Mouse (Mus musculus) thymus, postnatal 10 days (tissue): ENCODE measurements around the gene Gmpr.

ENCODE experiments used
- DNase-seq, 2 experiments: peaks; one replicate each; pipeline ENCODE4 v3.0.0; 2021; ENCODE audit warnings: low spot score in 2 of 2

Gmpr gene

GRCm38 (mm10) chr13:45600443-45600842, 93.2 kb downstream of the Gmpr start:
- no peak for DNase-seq
